Mouse (Mus musculus) liver (tissue): ENCODE measurements at regions not wholly inside any gene's neighbourhood (a gene's known extent, or its start where the extent isn't known, plus 50 kb on each side); places are given as distances from the start of the nearest gene placed in this dataset.

ENCODE experiments used
- DNase-seq: peaks from one replicate; pipeline ENCODE4 v3.0.0-alpha.2; 2020; ENCODE audit warnings: mixed read lengths

DNA sequence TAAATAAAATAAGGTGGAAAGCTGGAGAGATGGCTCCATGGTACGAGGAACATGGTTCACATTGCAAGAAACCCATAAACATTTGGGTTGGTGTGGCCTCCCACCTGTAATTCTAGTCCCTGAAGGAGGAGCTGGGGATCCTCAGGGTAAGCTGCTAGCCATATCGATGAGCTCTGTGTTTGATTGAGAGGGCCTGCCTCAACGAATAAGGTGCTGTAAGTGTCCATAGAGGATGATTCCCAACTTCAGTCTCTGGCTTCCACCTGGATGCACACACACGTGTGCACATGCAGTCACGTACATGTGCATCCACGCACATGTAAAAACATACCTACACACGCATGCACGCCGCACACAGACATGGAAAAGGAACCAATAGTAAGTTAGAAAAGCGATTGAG is 199.0 kb upstream of the Rreb1 start:
- no peak for DNase-seq

DNA sequence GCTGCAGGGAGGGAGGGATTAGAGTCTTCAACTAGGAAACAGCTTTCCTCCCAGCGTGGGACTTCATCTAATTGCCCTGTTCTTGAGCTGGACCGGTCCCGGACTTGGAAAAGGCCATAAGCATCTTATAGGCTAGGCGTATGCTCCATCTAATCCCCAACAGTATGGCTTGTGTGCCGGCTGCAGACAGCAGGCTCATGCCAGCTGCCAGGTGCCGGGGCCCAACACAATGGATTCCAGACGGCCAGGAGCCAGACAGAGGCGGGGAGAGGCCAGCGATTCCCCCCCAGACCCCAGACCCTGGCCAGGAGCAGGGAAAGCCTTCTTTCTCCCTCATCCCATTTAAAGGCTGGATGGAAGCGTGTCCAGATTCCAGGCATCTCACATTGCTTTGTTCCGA is 198.4 kb upstream of the Rreb1 start:
- no peak for DNase-seq

DNA sequence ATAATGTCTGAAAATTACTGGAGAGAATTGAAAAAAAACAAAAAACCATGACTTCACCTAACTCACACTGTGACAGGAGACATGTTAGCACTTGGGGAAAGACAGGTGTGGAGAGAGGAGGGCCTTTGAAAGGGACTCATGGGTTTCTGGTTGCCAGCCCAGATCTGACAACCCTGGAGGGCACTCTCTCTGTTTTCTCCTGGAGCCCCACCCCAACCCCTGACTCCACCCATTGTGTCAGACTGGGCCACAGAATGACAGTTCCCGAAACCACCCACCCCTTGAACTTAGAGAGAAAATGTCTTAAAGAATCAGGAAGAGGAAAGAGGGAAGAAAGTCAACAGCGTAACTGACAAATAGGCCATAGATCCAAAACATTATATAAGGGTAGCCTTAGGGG is 197.4 kb upstream of the Rreb1 start:
- peak; percentile 42 for DNase-seq

DNA sequence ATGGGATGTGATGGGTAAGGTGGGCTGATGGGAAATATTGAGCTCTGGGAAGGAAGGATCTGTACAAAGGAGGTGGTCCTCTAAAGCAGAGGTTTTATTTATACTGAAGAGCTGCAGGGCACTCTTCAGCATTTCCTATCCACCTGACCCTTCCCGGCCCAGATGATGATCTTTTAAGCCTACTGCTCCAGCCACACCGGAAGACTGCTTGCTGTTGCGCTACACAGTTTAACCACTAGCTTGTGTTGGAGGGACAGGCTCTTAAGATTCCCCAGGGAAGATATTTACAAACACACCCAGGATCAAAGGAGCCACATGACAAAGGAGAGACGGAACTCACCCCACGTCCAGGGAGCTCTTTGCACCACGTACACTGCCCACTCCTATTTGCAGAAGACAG is 196.8 kb upstream of the Rreb1 start:
- no peak for DNase-seq

DNA sequence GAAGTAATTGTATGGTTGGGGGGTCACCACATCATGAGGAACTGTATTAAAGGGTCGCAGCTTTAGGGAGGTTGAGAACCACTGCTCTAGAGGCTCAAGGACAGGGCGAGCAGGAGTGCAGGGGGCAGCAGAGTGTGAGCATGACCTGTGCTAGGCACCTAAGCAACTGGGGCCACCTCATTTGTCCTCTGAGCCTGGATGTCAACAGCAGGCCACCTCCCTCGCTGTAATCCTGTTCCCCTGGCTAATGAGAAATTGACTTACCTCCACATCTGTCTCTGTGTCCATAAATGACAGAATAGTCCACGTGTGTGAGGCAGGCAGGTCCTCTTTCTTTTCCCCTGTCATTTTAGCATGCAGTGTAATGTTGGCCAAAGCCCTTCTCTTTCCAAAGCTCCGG is 192.7 kb upstream of the Rreb1 start:
- no peak for DNase-seq

DNA sequence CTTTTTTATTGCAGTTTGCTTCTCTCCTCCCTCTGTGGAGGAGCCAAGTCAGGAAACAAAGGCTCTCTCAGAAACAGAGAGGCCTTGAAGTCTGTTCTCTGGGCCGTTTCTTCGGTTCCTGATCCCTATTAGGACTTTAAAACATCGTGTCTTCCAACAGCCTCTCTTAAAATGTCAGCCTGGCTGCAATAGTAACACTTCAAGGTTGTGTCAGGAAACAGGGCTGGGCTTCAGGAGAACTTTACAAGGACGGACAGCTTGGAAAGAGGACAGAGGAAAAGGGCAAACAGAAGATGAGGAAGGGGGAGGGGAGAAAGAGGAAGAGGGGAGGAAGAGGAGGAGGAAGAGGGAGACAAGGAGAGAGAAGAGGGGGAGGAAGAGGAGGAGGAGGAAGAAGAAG is 191.7 kb upstream of the Rreb1 start:
- DNase-seq = no peak

DNA sequence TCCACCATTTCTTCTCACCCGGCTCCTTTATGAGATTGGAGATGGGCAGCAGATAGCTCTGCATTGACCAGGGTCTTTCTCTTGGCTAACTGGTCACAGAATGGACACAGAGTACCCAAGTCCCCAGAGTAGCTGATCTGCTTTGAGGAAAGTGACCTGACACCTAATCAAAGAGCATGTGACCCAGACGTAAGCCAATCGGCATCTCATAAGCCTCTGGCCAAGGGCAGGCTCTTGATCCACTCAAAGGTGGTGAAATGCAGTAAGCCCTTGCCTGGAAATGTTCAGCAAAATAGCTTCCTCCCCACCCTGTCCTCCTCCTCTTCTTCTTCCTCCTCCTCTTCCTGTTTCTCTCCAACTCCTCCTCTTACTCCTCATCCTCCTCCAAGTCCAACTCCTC is 190.3 kb upstream of the Rreb1 start:
- no peak for DNase-seq

DNA sequence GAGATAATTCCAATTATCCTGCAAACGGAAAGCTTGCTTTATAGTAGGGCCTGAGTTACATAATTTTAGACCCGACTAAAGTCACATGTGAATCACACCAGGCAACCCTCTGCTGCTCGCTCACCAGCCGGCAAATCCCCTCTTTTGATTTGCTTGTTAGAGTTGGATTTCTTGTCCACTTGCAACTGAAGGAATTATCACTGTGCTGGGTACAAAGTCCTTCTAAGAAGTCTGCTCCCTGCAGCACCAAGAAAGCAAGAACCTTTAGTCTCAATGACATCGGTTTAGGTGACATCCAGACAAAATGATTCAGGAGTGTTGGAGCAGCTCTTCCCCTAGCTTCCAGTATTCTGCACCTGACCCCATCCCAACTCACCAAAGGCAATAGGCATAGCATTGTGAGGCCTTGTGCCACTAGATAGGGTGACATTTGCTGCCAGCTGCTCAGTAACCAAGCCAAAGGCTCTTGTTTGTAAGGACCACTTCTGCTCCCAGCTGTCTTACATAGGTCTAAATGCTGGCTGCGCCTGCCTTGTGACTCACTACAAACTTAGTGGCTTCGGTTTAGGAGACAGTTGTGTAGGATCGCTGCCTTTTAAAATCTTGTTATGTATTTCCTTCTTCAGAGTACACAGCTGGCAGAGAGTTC is 189.5 kb upstream of the Rreb1 start:
- DNase-seq = no peak

DNA sequence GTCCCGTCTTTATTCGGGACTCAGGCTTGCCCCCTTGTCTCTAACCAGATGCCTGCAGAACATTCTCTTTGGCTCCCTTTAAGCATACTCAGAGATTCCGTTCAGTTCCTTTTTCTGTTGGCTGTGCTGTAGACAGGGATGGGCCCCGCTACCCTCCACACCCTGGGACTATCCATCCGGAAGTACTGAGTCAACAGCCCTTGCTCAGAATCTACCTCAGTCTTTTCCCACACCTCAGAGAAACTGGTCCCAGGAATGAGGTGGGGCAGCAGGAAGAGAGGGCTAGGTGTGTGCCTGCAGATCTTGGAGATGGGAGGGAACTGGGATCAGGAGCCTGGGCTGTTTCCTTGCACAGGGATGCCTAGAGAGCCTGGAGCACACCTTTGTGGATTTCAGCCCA is 186.1 kb upstream of the Rreb1 start:
- no peak for DNase-seq

DNA sequence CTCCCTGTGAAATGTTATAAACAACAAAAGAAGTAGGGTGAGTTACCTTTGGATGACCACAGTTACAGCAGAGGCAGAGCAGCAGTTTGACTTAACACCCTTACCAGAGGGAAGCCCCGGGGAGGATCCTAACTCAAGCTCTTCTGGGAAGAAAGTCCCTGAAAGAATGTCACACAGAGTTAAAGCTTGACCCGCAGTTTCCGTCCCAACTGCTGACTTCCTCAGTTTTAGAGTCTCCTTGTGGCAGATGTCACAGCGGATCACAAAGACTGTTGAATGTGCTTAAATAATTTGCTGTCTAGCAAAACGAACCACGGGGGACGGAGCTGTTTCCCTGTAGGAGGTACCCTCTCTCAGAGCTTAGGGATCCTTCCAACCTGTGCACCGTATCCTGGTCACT is 183.0 kb upstream of the Rreb1 start:
- DNase-seq = peak; percentile 25

DNA sequence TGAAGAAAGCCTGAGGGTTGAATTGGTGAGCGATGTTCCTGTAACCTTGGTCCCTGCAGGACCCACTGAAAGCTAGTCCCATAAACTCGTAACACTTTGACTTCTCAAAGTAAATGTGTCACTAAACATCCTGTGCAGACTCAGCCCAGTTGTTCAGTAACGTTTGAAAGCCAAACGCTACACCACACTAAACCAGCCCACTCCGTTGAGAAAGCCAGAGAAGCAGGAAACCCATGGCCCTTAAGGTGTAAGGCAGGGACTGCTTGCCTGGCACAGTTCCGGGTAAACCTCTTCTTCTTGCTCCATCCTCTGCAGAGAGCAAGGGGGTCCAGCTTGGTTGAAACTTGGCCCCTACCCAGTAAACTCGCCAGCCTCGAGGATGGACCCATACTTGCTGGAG is 180.6 kb upstream of the Rreb1 start:
- no peak for DNase-seq

DNA sequence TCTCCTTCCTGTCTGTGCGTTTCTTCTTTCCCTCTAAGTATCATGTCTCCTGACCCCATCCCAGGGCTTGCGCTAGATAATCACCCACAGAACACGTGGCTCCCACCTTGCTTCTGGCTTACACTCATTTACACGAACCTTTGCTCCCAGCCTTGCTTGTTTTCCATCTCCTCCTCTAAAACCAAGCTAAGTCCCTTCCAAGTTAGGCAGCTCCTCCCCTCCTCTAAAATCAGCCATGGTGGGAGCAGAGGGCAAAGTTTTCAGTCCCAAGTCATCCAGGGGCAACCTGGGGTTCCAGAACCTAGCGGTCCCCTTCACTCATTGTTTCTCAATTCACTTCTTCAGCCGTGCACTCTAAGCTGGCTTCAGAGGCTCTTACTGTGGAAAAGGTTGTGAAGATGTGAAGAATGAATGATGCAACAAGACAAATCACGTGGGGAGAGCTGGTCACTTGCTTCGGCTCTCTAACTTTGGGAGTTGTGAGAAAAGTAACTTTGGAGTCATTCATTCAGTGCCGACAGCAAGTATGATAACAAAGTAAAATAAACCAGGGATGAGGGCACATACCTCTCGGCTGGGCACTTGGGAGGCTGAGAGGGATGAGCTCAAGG is 179.9 kb upstream of the Rreb1 start:
- DNase-seq = no peak

DNA sequence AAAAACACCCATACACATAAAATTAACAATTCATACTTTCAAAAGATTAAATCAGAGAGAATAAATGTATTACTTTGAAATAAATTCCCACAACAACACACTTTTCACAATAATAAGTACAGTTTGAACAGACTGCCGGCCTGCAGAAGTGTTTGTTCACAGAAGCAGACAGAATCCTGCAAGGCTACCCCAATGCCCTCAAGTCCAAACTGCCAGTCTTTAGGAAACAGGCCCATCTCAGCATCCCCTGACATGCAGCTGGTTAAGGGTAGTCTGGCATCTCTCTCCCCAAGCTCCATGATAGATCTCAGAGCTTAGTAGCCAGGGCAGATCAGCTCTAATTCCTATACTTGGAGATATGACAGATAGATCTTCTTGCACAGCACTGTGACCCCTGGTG is 178.5 kb upstream of the Rreb1 start:
- DNase-seq = no peak

DNA sequence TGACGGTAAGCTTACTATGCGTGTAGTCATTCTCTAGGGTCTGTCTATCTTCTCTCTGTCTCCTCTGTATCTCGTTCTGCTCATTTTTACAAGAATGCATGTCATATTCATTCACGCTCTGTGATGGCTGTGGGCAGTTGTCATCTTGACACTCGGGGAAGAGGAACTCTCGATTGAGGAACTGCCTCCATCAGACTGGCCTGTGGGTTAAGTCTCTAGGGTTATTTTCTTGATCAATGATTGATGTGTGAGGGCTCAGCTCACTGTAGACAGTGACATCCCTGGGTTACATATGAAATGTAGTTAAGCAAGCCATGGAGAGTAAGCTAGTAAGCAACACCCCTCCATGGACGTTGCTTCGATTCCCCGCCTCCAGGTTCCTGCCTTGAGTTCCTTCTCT is 178.0 kb upstream of the Rreb1 start:
- DNase-seq = no peak

DNA sequence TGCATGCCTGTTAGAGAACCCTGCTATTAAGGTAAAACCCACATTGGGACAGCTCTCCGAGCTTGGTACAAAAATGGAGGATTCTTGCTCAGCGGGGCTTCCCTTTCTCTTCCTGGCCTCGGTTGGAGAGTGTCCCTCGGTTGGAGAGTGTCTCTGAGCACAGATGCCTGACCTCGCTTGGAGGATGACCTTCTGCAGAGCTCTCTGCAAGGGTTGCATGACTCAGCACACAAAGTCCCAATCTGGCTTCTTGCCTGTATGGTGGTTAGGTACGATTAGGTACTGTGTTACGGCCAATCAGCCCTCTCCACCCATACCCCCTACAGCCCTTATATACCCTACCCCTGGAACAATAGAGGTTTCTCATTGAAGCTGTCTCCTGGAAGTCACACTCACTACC is 177.1 kb upstream of the Rreb1 start:
- DNase-seq = no peak

DNA sequence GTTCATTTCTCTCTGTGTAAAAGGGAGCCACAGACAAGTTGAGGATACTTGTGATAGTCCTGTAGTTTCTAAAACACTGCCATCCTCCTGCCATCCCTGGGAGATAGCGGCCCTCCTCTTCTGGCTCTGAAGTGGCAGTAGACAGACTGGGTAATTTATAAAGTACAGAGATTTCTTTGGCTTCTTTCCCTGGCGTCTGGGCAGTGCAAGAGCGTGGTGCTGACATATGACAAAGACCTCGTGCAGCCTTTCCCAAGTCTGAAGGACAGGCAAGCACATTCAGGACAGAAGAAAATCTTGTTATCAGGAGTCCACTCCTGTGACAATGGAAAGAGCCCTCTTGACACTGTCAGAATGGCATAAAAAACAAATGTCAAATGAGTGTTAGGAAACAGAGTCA is 175.9 kb upstream of the Rreb1 start:
- DNase-seq = no peak

DNA sequence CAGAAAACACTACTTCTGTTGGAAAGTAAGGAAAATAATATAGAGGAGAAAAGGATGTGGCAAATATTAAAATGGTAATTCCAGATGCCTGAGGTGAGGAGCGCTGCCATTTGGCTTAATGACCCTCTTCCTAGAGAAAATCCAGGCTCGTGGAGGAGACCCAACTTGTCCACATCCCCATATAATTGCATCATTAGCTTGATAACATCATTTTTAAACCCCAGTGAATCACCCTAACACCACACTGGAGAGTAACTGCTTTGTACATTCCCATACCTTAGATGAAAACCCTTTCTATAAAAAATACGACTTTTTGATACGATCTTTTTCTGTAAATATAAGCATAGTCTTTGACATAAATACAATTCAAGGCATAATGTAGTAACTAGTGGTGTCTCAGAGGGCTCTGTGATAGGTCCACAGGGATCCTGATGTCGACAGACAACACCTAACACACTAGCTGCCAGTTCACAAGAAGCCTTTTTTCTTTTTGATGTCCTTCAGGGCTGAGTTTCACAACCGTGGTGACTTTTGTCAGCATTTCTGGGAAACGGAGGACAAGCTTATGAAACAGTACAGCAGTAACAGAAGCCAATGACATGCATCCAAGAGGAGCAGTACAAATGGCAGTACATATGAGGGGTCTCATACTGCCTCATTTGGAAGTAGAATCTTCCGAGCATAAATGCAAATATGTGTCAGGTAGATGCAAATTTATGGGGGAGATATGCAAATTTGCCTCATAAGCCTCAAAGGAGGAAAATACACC is 174.8 kb upstream of the Rreb1 start:
- no peak for DNase-seq

DNA sequence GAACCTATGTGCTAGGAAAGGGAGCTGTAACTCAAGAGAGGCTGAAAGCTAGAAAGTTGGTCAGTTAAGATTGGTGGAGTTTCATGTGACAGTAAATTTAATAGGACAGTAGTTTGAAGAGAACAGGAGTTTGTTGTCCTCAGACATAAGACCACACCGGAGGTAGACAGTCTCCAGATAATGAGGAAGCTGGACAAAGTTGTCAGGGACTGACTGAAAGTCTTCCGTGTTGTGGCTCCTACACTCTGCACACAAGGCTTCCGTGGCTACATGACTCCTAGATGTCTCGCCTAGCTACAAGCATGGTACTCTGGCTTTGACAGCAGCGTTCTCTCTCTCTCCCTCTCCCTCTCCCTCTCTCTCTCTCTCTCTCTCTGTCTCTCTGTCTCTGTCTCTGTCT is 171.9 kb upstream of the Rreb1 start:
- DNase-seq = no peak

DNA sequence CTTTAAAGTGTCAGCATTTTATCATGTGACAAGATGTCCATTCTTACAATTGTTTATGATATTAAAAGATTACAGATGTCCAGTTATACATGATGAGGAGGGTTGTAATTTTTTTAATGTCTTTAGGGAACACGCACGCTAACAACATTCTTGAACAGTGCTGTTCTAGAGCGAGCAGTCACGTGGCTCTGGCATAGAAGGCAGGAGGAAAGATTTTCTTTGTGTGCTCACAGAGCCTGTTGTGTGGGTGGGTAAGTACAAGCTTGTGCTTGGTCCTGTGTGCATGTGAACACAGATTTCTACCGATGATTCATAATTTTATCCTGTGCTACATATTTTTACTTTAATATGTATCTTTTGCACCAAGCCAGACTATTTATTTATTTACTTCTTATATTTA is 169.1 kb upstream of the Rreb1 start:
- DNase-seq = no peak

DNA sequence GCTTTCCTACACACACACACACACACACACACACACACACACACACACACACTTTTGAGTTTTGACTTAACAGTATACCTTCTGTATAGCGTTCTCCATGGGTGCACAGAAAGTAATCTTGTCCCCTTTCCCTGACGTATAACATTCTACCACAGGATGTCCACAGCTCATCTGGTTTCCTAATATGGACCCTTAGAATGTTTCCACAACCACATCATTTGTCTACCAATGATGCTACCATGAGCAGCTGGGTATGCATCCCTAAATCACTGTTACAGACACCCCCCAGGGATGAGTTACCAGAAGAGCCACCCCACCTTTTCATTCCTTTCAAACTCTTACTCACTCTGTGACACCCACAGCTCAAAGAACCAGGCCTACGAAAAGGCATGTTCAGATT is 166.8 kb upstream of the Rreb1 start:
- DNase-seq = no peak

DNA sequence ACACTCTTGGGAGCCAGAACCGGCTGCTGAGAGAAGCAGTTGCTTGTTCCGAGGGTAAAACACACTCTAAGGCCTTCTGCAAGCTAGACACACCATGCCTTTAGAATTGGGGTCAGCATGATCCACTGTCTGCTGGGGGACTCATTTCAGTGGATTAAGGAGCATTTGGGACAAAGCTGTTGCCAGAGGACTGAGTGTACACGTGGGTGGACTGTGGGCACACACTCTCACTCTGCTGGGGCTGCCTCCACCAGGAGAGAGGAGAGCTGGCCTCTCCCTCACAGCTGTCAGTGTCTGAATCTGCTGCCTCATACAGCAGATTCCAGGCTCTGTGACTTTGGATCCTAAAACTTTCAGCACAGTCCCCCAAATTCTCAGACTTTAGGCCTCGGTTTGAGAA is 161.2 kb upstream of the Rreb1 start:
- DNase-seq = no peak

DNA sequence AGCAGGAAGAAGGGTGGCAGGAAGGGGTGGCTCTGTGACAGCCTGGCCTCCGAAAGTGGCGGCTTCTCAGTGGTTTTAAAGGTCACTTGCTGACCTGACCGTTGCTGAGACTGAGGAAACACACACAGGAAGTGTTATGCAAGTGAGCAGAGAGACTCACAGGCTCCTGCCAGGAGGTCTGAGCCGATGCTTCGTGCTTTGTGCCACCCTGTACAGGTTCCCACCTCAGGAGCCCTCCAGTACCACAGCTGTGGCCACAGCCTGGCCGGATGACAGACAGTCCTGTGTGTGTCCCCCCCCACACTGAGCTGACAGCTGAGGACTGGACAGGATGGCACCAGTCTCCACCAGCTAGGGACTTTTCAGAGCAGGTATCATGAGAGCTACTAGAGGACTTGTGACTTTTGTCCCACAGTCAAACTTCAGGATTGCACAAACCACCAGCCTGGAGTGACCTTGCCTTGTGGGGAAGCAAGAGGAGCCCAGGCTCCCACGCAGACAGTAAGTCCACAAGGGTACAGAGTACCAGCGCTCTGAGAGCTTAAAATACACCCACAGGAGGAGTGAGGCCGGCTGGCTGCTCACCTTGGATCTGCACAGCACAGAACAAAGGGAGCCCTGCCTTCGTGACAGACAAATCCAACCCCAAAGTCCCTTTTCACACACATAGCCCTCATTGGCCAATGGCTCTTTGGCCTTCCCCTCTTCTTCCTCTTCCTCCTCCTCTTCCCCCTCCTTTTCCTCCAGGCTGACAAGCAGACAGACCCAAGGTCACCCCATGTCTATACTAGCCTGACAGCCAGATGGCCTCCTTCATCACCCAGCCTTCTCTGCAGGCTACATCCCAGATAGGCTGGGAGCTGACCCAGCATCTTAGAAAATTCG is 158.1 kb upstream of the Rreb1 start:
- peak; percentile 53 for DNase-seq

DNA sequence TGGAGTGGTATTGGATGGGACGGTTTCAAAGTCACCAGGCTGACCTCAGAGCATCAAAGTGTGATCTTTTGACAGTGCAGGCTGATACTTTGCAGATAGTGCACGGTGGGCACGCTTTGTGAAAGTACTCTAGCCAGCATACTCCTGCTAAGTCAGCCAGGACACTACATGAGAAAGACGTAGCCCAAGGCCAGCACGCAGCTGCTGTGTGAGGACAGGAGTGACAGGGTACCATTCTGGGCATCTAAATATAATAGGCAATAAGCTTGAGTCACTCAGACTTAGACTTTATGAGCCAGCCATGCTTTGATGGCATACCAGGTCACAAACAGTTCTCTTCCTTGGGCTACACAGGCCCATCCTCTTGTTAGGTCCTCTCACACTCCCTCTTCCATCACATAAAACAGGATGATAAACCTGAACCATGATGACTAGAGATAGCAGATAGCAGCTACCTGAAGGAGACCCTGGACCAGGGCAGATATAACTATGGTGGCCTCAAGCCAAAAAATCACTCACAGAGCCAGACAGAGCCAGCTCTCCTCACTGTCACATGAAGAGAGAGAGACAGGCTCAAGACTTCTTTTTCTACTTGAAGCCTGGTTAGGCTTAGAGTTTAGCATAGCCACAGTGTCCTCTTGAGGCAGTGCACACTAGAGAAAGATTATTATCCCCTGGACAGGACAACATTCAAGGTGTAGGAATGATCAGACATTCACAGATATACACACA is 156.7 kb upstream of the Rreb1 start:
- DNase-seq = no peak
